Mouse (Mus musculus) testis, adult 2 months (tissue): ENCODE results near the gene Meis1.

Experiments used
- CTCF ChIP-seq: fragments of 200-500 bp; IDR thresholded peaks from 2 replicates; pipeline ENCODE4 v1.5.1; 2012; ENCODE audit warnings: low read depth, mild to moderate bottlenecking, inconsistent platforms, low read length, moderate library complexity; ENCODE audit not compliant: control insufficient read depth, insufficient read depth, insufficient replicate concordance
- POLR2A ChIP-seq: fragments of 200-500 bp; IDR thresholded peaks from 2 replicates; pipeline ENCODE4 v1.6.1; 2012; ENCODE audit warnings: low read depth, mild to moderate bottlenecking, inconsistent platforms, low read length, moderate library complexity; ENCODE audit not compliant: control insufficient read depth

GRCm38 (mm10) chr11:18953892-18954291, 64.9 kb downstream of the Meis1 start:
- TF ChIP-seq CTCF (no peak), POLR2A (no peak)
